Mouse (Mus musculus) heart, postnatal 0 days (tissue): ENCODE results near the gene Alox5ap.

ENCODE experiments used
- CTCF ChIP-seq: IDR thresholded peaks from 2 replicates; pipeline ENCODE4 v1.5.1; 2016; ENCODE audit warnings: antibody characterized with exemption, control low read depth, low read depth
- EP300 ChIP-seq: IDR thresholded peaks from 2 replicates; pipeline ENCODE4 v1.6.1; 2016; ENCODE audit warnings: antibody characterized with exemption, low read depth

DNA sequence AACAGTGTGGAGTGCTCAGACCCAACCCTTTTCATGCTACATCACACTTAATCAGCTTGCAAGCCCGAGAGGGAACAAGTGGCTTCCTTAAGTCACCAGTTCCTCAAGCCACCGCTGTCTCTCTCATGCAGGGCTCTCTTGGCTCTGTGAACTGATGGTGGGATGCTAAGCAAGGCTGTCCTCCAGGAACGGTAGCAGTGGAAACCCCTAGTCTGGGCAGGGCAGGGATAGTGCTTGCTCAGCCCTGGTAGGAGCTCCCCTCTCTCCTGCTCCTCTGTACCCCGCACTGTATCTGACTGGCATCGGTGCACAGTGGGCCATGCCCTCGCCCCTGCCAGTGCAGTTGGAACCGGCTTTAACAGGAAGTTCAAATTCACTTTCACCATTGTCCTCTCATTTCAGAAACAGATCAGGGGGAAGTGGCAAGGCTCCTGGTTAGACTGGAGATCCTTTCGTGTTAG lies 2.2 kb downstream of the Alox5ap start:
- TF ChIP-seq CTCF (no peak), EP300 (no peak)
